Mouse (Mus musculus) cerebellum, adult 9-10 months (tissue): ENCODE measurements at regions not wholly inside any gene's neighbourhood (a gene's known extent, or its start where the extent isn't known, plus 50 kb on each side); places are given as distances from the start of the nearest gene placed in this dataset.

Experiments
- DNase-seq: peaks from one replicate; pipeline ENCODE4 v3.0.0; 2022

GRCm38 (mm10) chr5:64022633-64023323 lies 54.1 kb upstream of the Rell1 start:
- DNase-seq = peak; percentile 91

DNA sequence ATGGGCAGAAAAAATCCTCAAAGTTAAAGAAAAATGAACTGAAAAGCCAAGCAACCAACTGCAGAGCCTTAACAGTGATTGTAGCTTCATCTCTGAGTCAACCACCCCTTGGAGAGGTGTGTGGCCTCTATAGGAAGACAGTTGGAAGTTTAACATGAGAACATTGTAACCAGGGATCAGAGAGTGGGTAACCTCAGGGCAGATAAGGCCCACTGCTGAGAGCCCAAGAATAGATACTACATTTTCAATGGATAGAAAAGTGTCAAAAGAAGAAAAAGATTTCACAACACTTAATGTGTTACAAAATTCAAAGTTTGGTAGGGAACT lies 54.6 kb upstream of the Rell1 start:
- DNase-seq = no peak

- DNase-seq = peak; percentile 29
Measured at GRCm38 (mm10) chr5:64024420-64024819, 55.7 kb upstream of the Rell1 start.

DNA sequence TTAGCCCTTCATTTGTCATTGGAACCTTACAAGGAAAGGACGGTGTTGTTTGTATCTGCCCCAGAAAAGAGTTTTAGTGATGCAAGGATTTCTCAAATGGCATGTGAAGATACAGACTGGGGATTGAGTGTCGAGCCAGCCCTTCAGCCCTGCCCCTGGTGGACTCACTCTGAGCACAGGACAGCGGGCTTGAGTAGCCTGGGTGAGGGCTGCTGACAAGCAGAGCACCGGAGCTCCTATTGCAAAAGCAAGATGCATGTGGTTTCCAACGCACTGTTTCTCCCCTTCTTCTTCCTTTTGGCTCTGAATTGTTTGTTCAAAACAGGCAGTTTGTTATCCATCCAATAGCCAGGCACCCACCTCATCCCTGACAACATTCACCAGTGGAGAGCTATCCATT lies 59.0 kb upstream of the Rell1 start:
- no peak for DNase-seq

GRCm38 (mm10) chr5:64029622-64030145 lies 61.0 kb upstream of the Rell1 start:
- DNase-seq = peak; percentile 30

- peak; percentile 68 for DNase-seq
Measured at GRCm38 (mm10) chr5:64030281-64030960, 61.7 kb upstream of the Rell1 start.

GRCm38 (mm10) chr5:64038394-64038793 lies 54.4 kb upstream of the Pgm2 start:
- peak; percentile 63 for DNase-seq

- DNase-seq = no peak
Measured at GRCm38 (mm10) chr5:64040676-64041075, 52.1 kb upstream of the Pgm2 start.
